Mouse (Mus musculus) spleen, adult 2 months (tissue): ENCODE results near the gene Pttg1.

Source experiments
- CTCF ChIP-seq: fragments of 200-500 bp; IDR thresholded peaks from 2 replicates; pipeline ENCODE4 v1.5.1; 2011; ENCODE audit warnings: mild to moderate bottlenecking, inconsistent platforms; ENCODE audit not compliant: insufficient read depth, insufficient read length, insufficient replicate concordance; ENCODE audit errors: extremely low read depth
- POLR2A ChIP-seq: fragments of 200-500 bp; IDR thresholded peaks from 2 replicates; pipeline ENCODE4 v1.6.1; 2011; ENCODE audit warnings: low read depth, low read length, inconsistent platforms

DNA sequence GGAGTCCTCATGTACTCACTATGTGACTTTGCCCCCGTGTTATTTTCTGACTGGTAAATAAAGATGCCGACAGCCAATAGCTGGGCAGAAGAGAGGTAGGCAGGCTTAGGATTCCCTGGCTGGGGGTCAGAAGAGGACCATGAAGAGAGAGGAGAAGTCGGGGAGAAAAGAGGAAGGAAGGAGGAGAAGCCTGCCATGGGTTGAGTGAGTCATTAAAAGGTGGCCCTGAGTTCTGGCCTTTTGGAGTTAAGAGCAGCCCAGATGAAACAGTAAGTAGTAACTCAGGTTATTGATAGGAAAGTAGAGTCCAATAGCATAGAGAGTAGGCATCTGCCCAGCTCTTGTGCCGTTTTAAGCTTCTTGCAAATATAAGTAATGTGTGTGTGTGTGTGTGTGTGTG is 25.3 kb upstream of the Pttg1 start:
- TF ChIP-seq CTCF (no peak), POLR2A (no peak)
